Mouse (Mus musculus) telencephalon, adult 2 months (tissue): ENCODE results near the gene Pip4k2a.
"Not testable (repeated sequence)": the region's sequence is repeated elsewhere in the genome, so short reads cannot be mapped to it uniquely, and the experiment has no call there.

Source experiments
- DNase-seq: peaks from one replicate; pipeline ENCODE4 v3.0.0-alpha.2; 2011; ENCODE audit warnings: low read depth, low spot score

Gene Pip4k2a

DNA sequence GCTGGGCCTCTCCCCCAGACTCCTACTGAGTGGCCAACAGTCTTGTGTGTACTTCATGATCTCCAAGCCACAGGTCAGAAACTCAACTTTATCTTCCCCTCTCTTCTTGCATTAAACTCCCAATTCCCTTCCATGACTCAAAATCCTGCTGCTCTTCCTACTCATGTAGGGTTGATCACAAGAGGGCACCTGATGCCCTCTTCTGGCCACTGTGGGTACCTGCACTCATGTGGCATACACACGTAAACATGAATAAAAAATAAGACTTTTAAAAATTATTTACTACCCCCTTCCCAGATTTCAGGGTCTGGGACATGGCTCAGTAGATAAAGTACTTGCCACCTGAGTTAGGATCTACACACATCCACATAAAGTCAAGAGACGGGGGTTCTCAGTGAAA lies 97.3 kb downstream of the Pip4k2a start:
- no peak for DNase-seq

DNA sequence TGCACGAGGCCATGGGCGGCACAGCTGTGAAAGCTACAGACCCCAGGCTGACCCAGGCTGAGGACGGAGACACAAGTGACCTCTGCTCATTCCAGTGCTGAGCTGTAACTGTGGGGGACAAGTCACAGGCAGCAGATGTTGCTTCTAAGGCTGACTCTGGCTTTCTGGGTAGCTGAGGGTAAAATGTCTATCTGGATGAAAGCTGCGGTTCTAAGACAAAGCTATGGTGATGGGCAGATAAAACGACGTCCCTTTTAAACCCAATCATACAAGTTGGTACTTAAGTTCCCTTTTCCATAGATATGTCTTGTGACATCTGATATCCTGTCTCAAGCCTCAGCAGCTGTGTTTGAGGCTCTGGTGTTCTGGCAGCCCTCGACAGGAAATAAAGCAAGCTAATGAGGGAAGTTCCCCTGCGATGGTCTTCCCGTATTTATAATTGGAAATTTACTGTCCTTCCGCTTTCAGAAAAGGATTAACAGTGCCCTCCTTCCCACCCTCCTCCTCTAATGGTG lies 100.1 kb downstream of the Pip4k2a start:
- DNase-seq = peak; percentile 24

DNA sequence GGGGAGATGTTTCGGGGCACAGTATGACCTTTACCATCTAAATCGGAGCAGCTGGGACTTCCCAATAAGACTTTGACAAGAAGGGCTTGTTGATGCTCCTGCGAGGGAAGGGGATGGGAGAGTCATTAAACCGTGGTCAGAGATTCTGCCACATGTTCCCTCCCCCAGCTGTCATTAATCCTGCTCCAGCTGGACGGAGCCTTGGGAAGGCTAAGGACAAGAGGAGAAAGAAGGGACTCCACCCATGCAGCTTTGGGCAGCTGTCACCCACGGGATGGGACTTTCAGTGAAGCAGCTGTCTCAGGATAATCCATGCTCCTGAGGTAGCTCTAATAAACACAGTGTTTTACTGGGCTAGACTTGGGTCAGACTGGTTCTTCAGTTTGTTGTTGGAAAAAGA lies 101.9 kb downstream of the Pip4k2a start:
- DNase-seq = no peak

DNA sequence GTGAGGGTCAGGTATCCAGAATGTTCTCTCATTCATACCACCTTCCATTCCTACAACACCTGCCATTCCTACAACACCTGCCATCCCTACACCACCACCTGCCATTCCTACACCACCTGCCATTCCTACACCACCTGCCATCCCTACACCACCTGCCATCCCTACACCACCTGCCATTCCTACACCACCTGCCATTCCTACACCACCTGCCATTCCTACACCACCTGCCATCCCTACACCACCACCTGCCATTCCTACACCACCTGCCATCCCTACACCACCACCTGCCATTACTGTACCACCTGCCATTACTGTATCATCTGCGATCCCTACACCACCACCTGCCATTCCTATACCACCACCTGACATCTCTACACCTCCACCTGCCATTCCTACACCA lies 104.6 kb downstream of the Pip4k2a start:
- not testable (repeated sequence) for DNase-seq

DNA sequence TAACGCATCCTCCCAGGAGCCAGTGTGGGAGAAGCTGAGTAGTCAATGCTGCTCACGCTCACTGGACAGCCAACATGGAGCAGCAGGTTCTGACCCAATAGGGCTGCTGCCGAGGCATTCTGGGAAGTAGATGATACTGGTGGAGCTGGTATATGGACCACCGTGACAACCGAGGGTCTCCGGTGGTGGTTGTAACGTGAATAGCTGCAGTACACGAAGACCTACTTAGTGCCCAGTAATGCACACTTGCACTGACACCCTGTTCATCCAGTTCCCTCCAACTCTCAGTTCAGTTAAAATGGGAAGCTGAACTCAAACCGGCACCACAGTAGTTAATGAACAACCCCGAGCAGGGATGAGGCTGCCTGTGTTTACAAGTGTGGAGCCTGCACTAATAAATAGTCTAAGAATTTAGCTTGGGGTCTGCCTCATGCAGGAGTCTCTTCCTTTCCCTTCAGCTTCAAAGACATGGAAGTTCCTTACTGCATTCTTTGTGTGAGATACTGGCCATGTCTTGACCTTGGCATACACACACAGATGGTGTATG lies 105.9 kb downstream of the Pip4k2a start:
- DNase-seq = no peak

DNA sequence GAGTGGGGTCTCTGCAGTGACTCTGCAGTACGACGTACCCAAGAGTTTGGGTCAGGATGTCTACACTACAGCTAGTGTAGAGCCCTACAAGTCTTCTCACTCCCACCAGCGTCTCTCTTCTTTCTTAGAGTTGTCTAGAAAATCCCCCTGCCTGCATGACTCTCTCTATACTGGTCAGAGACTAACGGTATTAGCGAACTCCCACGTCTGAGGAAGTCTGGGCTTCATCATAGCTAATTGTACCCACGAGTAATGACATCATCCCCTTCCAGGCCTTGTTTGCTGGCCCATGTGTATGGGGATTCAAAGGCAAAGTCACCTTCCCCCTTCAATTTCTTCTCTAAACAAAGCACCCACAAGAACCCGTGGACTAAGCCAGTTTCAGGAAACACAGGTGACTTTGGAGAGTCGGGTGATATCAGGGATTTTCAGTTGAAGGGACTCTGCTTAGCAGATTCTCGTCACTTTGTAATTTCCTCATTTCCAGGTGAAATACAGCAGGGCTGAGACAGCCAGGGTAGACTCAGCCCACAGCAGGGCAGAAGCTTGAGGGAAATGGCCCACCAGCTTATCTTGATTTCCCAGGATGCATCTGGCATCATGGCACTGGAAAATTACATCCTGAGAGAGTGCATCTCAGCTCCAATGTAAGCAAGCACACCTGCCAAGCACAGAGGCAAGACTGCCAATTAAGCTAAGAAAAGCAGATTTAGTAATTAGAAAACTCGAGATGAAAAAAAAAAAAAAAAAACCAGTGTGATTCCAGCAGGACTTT lies 107.5 kb downstream of the Pip4k2a start:
- no peak for DNase-seq

DNA sequence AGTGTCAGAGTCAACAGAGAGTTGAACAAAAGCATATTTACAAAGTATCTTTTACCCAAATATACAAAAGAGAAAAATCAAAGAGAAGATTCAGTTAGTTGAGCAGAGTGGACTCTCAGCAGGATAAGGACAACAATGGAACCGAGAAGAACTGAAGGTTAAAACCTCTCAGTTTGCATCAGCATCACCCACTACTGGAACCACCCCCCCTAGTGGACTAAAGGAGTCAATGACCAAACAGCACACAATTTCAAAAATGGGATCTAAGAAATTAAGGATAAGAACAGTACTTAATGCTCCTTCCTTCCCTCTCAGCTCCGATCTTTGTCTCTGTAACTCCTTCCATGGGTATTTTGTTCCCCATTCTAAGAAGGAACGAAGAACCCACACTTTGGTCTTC lies 113.6 kb downstream of the Pip4k2a start:
- DNase-seq = no peak

DNA sequence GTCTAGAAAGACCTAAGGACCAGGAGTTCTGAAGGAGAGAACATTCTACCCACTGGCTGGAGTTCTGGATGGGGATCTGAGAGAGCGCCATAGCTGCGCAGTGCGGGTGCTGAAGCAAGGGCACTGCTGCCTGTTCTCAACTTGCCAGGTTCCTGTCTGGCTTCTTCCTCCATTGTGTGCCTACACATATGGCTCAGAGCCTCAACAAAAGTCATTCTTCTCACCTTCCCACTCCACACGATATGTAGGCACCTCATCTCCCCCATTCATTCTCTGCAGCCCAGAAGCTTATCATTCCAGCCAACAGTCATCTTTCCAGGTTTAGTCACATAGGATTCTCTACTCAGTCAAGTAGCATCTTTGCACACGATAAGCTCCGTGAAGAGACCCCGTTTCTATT lies 123.3 kb downstream of the Pip4k2a start:
- peak; percentile 77 for DNase-seq

DNA sequence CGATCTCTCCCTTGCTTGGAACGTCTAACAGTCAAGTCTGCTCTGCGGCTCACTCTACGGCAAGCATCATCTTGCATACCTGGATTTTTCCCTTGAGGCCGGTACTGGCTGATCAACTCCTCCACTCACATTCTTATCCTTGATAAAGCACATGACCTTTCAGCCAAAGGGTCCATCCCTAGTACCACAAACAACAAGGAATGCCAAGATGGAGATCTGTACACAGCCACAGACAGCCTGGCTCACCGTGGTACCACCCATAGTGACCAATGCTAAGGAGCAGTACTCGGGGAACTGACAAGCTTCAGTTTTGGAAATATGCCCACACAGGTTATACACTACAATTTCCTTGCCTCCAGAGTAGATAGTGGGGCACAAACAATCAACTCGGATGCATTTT lies 123.9 kb downstream of the Pip4k2a start:
- DNase-seq = no peak

DNA sequence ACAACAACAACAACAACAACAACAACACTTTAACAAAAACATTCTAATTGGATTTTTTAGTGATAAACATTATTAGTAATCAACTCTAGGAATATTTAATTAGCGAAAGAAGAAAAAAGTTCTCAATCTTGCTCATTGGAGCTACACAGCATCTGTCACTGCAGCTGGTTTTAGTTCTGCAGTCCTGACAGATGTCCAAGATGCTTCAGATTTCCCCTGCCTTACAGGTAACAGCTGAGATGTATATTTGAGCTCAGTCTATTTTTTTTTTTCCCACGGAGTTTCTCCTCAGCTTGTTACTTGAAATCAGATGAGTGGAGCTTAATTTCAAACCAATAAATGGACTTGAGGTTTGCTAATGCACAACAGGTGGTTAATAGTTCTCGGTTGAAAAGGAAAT lies 124.5 kb downstream of the Pip4k2a start:
- DNase-seq = no peak

DNA sequence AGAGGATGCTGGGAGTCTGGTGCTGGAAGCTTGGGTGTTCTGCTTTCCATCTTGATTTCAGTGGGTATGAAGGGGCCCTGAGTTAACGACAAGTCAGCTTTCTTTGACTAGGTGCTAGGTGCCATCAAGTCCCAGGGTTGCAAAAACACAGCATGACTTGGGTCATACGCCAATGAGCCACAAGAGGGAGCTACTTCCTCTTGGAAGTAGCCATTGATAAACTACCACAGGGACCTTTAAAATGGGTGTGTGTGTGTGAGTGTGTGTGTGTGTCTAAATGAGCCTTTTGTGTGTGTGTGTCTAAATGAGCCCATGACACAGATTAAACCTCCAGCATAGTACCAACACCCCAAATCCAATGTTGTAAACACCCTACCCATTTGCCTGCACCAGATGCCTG lies 125.1 kb downstream of the Pip4k2a start:
- peak; percentile 51 for DNase-seq

DNA sequence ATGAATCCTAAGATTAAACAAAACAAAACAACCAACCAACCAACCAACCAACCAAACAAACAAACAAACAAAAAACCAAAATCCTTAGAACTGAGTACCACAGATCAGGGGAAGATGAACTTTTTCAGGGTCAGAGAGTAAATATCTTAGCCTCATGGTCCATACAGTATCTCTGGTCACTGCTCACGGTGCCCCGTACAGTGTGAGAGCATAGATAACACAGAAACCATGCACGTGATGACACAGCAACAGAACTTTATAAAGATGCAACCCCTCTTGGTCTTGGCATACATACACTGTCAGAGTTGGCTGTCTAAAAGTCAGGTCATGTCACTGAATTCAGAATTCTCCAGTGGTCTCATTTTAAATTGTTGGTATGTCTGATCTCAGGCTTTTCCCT lies 126.8 kb downstream of the Pip4k2a start:
- DNase-seq = no peak

DNA sequence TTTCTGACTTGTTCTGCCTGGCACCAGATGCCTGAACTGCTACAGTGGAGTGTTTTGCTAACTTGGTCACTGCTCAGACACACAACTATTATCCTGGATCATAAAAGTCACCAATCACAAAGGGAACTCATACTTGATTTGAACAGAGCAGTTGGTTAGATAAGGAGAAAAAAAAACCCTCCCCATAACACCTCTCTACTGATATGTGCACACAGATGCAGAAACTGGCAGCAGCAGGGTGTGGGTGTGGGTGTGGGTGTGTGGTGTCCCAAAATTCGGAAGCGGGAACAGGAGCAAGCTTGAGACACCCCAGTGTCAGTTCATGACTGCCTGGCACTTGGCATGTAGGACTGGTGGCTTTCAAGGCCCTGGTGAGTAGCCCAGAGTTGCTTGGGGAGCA lies 130.9 kb downstream of the Pip4k2a start:
- no peak for DNase-seq

DNA sequence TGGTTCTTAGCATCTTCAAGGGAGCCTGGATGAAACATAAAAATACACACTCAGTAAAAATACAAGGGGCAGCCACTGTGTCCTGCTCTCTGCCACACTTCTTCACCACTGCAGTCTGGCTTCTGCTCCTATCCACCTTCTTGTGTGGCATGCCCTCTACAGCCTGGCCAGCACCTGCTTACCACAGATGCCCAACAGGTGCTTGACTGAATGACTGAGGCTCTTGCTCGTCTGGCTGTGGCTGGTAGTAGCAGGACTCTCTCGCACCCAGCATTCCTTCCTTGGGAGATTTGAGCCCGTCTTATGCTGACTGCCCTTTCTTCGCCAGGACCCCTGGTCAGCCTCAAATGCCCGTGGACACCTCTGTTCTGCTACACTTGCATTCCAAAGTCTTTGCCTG lies 133.2 kb downstream of the Pip4k2a start:
- DNase-seq = no peak

DNA sequence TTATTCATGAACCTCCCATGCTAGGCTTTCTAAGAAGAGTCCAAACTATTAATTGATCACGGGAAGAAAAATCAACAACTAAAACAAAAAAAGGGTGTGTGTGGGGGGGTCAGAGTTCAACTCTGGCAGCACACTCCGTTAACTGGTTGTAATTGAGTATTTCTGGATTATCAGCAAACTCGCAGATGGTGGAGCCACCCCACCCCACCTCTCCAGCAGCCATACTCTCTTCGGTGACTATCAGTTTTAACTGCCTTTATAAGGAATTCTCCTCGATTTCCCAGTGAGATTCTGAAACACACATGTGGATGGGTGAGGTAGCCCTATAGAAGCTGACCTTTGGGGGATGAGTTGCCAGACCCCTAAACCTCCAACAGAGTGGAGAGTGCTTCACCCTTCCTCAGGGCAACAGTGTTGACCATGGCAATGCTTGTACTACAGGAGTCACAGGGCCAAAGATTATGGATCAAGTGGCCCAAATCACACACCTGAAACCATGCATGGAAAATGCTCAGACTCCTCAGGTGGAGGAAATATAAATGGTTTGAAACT lies 136.2 kb downstream of the Pip4k2a start:
- DNase-seq = no peak

DNA sequence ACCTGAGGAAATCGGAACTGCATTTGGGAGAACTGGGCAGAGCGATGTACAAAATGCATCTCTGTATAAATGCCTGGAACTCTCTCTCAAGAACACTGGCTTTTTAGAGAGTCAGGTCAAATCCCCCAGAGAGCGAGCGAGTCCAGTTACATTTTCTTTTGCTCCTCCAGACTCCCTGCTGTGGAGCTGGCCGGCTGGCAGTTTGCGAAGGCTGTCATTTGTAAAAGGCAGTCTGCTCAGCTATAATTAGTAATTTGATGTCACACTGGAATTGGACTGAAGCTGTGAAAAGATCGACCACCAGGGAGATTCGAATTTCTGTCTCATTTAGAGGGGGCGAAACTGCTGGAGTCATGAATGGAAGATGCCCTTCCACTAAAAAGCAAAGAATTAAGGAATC lies 137.2 kb downstream of the Pip4k2a start:
- DNase-seq = no peak

DNA sequence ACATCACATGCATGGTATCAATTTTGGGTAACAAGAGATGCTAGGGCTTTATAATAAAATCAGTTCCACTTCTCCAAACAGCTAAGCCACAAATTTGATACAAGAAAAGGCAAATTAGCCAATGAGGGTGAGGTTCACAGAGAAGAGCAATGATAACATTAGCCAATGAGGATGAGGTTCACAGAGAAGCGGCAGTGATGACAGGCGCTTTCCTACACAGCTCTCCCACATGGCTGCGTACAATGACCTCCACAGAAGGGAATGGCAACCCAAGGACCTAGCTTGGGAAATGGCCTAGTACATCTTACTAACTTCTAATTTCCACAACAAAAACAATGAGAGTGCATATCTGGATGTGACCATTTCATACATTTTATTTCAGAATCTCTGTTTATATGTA lies 140.0 kb downstream of the Pip4k2a start:
- DNase-seq = no peak

DNA sequence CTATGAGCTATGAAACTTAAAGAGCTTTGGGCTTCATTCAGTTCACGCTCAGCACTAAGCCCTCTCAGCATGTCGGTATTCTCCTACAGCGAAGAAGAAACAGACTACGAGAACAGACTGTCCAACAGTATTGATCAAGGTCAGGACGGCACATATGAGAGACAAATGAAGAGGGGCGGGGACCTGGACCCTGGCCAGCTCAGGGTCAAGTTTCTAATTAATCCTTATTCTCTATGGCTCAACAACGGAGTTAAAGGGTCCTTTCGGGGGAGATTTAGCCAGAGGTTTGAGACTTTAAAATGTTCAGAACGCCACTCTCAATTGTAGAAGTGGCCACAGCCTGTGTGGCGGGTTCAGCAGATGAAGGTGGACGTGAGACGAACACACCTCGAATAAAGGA lies 141.5 kb downstream of the Pip4k2a start:
- no peak for DNase-seq

DNA sequence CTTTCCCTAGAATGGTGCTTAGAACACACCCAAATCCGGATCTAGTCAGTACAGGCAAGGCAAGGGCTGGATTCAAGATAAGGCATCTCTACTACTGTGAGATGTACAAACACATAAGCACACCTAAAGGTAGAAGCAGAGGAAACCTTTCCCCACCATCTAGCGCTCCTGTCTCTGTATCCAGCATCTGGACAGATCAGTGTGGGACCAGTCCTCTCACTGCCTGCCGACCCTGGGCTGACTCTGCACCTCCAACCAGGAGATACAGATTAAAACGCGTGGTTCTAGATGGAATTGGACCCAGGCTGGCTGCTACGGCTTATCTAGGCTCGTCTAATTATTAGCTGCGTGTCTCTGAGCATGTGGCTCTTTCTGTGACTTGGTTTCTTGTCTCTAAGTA lies 142.7 kb downstream of the Pip4k2a start:
- no peak for DNase-seq

DNA sequence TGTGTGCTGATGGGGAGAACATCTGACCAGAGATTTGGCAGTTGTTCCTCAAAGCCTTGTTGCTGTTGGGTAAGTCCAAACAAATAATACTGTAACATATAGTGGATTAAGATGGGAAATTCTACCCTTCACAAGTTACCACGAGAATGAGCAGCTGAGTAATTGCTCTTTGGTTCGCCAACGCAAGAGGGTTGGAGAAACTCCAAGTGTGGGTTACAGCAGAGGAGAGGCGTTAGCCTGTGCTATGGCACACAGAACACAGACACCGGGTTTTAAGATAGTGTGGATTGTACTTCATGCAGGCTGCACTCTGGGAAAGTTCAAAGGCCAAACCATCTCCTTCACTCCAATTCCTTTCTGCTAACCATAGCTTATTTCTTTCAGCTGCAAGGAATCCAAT lies 144.6 kb downstream of the Pip4k2a start:
- peak; percentile 62 for DNase-seq

DNA sequence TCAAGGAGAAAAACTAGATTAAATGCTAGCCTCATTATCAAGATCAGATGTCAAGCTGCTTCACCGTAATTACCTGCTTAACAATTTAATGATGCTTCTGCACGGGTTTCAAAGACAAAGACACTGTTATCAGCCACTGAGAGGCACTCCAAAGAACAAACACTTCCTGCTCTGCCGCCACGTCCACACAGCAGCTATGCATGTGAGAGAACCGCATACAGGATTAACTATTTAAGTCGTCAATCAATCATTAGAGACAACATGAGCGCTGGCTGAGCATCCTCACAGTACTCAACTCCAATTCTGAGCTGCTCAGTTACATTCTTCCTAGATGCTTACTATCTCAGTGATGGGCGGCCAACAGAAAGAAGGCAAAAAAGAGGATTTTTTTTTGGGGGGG lies 147.3 kb downstream of the Pip4k2a start:
- DNase-seq = no peak

DNA sequence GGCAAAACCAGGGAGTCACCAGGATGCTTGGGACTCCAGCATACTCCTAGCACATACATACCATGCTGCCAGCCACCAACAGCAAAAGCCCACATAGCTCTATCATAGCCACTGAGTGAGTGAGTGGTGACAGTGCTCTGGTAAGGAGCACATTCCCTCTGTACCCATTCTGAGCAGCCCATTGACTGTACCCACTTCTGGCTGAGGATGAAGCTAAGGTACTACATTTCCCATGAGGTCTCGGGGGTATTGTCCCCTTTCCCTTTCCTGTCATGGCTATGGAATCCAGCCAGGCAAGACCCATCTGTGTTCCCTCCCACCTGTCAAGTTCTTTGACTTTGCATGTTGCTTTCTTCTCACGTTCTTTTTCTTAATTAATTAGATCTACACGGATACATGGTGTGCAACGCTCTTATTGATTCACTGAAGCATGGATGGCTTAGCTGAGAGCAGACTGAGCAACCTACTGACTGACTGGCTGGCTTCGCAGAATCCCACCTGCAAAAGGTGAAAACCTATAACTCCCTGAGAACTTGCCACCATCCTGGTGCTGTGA lies 149.8 kb downstream of the Pip4k2a start:
- DNase-seq = no peak

DNA sequence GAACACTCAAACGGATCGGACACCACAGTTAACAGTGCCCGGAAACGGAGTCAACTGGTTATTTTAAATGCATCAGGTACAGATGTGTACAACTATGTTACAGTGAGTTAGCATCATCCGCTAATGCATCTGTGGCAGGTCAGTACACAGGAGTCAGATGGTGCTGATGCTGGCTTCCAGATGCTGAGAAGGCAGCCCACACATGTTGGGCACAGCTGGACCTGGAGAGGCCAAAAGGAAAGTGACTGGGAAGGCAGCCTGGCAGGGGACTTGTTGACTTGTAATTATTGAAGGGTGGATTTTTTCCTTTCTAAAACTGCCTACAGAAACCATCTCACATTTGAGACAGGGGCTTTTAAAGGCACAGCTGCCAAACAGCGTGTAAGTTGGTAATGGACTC lies 155.4 kb downstream of the Pip4k2a start:
- no peak for DNase-seq
